Mouse (Mus musculus): ENCODE measurements around the gene Gimap7. TPM values are rescaled to one million over a fixed set of nuclear protein-coding genes. Genes with fewer than 3 reads are reported as not detected.

Gene Gimap7
- polyA plus RNA-seq, 1 experiment, result 5.0 TPM

DNA sequence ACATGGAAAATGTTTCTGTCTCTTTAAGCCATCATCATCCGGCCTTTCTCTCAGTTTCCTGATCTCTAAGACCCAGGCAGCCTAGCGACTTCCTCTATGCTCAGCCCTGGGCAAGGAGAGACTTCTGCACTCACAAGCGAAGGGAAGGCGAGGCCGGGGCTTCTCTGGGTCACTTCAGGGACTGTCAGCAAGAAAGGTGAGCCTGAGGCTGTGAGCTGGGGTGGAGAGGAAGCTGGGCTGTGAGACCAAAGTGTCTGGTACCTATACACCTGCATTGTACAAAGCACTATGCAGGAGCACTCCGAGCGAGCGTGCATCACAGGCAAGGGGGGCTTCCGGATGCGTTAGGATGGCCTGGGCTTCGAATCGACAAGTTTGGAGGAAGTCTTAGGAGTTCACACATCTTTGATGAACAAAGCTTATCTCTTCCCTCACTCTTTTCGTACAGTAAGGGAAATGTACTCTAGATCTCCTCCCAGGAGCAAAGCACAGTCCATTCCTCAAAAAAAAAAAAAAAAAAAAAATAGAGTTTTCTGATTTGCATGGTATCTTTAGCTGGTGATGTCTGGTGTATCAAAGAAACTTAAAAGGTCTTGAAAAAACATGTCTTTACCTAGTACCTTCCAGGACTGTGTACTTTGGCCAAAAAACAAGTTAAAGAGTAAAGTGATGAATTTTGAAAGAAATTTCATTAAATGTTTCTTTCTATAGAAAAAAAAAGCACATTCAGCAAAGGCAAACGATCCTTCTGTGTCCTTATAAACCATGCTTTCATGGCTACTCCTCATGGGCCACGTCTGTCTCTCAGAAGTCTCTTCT is 20.7 kb downstream of the Gimap7 start, which contains the start of gene Gimap1:
Gimap1 (plus strand) TSS at position 94 of the 819 bp plus-strand sequence.
- no peak for DNase-seq (ENCODE audit: low read depth, low spot score)
- WGBS, result 66% methylated on average over 15 of the region's 15 CpGs

DNA sequence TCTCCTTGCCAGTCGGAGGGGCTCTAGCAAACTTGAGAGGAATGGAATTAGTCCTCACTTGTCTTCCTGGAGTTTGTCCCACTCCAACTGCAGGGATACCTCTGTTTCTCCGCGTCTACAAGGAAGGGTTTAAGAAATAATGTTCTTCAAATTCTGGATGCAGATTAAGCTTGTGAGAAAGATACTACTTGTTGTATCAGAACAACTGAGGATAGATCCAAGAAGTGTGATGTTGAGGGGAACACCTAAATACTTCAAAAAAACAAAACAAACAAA is 21.3 kb downstream of the Gimap7 start:
- no peak for DNase-seq (ENCODE audit: low read depth, low spot score)
- WGBS, result 83% methylated on average over 3 of the region's 3 CpGs

DNA sequence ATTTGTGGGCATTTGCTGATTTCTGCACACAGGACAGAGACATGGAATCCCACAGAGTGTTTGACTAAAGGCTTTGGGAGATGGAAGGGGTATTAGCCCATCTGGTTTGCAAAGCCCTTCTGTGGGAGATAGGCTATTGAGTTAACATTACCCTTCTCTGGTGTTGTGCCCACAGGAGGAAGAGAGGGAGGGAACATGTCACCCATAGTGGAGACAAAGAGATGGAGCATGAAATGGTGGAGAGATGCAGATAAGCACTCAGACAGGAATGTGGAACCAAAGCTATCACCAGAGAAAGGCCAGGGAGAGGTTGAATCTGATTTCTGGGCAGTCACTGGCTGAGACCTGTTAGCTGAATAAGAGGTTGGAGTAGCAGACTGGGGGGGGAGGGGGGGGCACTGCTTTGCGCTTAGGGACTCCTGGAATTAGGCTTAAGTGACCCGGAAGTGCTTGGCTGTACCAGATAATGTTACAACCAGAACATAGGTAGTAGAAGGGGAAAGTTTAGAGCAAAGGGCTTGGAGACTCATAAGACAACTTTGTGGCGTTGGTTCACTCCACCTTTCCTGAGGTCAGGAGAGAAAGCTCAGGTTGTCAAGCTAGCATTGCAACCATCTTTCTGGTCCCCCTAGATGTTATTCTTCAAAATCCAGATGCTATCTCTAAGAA is 22.2 kb downstream of the Gimap7 start:
- whole genome bisulfite sequencing, result 65% methylated on average over 3 of the region's 3 CpGs
- no peak for DNase-seq (ENCODE audit: low read depth, low spot score)

DNA sequence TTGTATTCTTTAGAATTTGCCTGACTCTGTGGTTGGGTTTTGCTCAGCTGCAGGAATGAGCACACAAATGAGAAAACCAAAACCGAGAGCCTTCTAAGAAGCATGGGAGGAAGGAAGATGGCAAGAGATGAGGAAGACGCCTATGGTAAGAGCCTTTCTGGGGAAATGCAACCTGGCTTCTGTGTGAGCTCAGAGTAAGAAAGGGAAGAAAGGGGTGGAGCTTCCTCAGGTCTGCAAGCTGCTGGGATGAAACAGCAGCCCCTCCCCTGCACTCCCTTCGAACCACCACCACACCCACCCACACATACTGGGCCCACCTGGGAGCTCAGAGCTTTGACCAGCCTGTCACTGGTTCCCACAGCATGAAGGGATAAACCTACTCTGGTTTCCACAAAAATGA is 22.9 kb downstream of the Gimap7 start:
- no peak for DNase-seq (ENCODE audit: low read depth, low spot score)
- 18% methylated on average over 3 of the region's 3 CpGs for WGBS

DNA sequence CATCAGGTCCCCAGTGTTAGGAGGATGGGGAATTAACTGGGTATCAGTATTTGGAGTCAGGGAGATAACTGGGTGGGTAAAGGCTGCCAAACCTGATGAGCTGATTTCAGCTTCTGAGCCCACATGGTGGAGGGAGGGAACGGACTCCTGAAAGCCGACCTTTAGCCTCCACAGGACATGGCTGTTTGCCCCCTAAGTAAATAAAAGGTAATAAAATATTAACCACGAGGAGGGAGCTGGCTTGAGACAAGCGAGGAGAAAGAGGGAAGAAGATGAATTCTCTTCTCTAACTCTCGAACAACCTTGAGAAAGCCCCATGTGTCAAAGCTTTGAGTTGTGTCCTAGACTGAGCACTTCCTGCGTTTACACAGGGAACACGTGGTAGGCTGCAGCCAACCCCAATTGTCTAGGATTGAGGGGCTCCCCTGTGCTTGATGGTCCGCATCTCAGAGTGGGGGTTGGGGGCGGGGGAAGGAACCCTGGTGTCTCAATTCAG is 23.3 kb downstream of the Gimap7 start:
- no peak for DNase-seq (ENCODE audit: low read depth, low spot score)
- WGBS, result 10% methylated on average over 9 of the region's 9 CpGs

DNA sequence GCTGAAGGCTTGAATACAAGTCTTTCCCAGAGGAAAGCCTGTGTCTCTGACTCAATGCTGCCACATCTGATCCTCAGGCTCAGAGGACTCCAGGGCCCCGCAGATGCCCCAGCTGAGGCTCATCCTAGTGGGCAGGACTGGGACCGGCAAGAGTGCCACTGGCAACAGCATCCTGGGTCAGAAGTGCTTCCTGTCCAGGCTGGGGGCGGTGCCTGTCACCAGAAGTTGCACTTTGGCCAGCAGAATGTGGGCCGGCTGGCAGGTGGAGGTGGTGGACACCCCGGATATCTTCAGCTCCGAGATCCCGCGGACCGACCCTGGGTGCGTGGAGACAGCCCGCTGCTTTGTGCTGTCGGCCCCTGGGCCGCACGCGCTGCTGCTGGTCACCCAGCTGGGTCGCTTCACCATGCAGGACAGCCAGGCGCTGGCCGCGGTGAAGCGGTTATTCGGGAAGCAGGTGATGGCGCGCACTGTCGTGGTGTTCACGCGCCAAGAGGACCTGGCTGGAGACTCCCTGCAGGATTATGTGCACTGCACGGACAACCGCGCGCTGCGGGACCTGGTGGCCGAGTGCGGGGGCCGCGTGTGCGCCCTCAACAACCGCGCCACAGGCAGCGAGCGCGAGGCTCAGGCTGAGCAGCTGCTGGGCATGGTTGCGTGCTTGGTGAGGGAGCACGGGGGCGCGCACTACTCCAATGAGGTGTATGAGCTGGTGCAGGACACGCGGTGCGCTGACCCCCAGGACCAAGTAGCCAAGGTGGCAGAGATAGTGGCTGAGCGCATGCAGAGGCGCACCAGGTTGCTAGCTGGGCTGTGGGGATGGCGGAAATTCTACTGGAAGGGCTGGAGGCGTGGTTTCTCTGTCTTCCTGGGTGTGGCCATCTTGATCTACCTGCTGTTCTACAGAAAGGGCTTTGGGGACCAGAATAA is 24.3 kb downstream of the Gimap7 start:
- no peak for DNase-seq (ENCODE audit: low read depth, low spot score)
- 10% methylated on average over 52 of the region's 52 CpGs for WGBS

DNA sequence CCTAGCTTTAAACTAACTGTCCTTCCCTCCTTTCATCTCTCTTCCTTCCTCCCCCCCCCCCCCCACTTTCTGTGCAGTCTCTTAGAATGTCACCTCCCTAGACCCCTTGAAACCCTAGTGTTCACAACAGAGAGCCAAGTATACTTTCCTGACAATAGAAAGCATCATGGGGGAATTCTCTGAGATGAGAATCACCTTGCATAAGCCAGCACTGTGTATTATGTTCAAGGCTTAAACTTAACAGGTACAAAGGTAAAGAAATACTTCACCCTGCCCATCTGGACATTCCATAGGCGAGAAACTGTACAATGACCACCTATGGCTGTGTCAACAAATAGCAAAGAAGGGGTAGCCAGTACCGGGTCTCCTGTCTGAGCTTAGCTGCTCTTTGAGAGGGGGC is 27.1 kb downstream of the Gimap7 start:
- no peak for DNase-seq (ENCODE audit: low read depth, low spot score)
- 52% methylated on average over 2 of the region's 2 CpGs for WGBS

DNA sequence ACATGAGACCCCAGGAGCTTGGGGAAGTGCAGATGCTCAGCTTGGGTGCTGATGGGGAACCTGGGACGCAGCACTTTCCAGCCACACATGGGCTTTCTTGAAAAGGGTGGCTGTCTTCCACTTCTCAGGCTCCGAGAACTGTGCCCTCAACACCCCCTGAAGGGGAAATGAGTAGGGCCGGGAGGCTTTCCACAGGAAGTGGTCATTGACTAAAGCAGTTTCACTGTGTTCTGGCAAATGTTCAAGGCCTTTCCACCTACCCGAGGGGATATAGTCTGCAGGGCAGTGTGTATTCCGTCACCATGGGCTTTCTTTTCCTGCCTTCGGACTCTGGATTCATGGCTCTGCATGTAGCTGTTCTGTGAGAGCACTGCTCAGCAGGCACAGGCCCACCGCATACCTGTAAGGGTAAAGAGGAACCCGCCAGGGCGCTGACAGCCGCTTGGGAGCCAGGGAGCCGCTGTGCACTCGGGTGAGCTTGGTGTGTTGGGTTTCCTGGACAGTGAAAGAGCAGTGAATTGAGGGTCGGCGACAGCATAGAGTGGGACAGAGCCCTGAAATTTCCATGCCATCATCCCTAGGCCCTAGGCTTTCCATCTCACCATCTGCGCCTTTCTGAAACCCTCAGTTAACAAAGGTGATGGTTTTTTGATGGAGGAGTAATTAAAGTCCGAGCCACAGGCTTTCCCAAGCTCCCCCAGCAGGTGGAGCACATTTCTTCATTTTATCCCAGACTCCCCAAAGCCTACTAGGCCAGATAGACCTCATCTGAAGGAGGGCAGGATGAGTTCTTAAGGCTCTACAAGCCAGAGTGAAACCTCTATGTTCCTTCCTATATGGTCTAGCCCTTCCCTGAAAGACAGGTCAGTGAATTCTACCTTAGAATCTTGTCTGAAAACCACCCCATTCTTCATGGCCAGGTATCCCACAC is 27.8 kb downstream of the Gimap7 start, which contains the start of gene Gimap5:
Gimap5 (plus strand) TSS at position 239 of the 931 bp plus-strand sequence.
- DNase-seq (ENCODE audit: low read depth, low spot score), result no peak
- WGBS, result 53% methylated on average over 16 of the region's 16 CpGs

DNA sequence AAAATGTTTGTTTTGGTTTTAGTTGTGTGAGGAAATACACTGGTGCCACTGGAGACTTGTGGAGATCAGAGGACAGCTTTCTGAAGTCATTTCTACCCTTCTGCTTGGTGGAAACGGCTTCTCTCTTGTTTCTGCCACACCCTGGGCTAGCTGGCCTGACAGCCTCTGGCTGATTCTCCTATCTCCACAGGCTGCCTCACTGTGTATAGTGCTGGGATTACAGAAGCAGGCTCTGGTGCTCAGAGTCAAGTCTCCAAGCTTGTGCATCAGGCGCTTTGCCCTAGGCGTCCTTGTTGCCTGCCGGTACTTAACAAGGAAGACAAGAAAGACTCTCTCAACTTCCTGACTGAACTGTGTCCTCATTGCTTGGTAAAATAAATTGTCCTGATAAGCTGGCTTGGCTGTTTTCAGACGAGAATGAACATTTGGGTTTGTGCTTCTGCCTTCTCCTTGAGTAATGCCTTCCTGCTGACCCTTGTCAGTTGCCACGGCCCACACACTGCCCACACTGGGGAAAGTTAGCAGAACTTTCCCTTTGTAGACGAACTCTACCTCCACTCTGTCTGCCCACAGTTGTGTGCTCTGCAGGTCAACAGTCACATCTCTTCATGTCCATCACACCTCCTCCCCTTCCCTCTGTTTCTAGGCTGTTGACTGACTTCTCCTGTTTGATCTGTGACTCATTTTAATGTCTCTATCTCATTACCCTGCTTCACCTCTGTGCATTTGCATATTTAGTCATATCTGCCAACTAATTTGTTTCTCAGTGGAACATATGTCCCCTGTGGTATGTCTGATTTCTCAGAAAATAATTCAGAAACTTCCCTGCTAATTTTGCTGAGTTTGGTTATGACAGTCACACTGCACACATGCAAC is 28.9 kb downstream of the Gimap7 start:
- no peak for DNase-seq (ENCODE audit: low read depth, low spot score)
- 17% methylated on average over 7 of the region's 7 CpGs for WGBS

DNA sequence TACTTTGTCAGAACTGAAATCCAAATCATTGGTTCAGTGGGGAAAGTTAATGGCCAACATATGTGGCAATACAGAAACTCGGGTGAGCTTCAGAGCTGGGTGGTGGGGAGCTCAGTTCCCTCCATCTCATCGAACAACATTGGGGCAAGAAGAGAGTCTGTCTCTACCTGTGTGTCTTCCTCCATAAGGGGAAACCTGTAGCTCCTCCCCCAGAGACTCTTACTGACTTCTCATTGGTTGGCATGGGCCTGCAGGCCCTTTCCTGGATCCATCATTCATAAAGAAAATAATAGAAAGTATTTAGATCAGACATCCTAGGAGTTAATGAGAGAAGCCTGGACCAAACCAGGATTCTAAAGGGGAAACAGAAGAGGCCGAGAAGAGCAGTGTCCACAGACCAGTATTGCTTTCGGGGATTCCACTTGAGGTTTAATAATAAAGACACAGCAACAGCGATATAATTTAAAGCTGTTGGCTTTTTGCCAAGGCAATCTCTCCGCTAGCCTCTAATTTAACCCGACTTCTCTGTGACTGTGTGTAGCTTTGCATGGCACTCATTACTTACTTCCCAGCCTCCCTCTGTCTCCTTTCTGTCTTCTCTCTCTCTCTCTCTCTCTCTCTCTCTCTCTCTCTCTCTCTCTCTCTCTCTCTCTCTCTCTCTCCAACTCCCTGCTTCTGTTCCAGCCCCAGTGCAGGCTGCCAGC is 45.3 kb downstream of the Gimap7 start:
- DNase-seq (ENCODE audit: low read depth, low spot score), result no peak
- WGBS, result 48% methylated on average over 7 of the region's 7 CpGs

DNA sequence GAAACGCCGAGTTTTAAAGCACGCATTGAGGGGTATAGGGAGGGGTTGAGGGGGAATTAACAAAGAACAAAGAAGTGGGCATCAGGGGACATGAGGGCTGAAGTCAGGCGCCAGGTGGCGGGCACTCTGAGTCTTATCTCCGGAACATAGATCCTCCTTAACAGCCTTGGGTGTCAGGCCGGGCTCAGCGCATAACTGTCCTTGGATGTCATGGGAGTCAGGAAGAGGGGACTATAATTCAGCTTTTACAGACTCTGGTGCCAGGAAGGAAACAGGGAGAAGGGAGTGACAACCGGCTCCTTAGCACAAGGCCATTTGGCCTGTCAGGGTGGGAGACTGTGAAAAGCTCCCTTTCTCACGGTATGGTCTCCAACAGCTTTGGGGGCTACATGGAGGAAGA is 46.1 kb downstream of the Gimap7 start:
- WGBS, result 96% methylated on average over 10 of the region's 10 CpGs
- no peak for DNase-seq (ENCODE audit: low read depth, low spot score)

DNA sequence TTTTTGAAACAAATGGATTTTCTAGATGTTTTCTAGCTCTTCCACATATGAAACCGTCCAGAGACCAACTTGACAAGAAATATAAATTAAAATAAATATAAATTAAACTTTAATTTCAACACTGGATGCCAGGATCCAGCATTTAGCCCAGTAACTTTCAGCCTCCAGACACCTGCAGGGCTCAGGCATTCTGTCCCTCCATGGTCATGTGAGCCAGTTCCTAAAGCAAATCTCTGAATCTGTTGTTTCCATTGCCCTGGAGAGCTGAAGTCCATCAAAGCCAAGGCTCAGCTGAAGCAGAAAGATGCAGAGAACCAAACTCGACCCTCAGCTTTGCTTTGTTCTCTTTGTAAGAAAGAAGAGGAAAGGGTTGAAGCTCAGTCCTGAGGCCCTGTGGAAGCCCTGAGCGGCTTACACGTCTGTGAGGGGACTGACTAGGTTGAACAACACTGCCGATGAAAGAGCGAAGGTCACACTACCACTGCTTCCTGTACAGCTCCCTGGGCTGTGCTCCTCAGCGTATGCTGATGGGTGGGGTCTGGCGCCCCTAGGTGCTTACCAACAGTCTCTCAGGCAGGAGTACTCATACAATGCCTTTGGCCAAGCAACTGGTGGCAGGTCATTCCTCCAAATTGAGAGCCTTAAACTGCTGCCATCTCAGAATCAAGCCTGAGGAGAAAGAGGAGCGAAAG is 49.9 kb downstream of the Gimap7 start:
- WGBS, result 45% methylated on average over 9 of the region's 9 CpGs
- no peak for DNase-seq (ENCODE audit: low read depth, low spot score)

DNA sequence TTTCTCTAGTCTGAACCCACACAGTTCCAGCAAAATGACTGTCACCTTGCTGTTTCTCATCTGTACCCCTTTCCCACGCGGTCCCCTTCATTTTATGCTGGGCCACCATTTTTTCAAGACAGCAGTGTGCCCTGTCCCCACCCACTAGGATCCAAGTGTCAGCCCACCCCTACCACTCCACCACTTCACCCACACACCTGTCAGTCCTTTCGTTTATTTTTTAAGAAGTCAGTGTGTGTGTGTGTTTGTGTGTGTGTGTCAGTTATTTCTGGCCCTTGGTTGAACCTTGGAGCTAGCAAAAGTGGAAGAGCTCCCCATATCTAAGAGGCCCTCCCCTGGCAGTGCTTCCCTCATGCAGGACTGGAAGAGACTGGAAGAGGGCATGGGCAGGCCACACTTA is 50.5 kb downstream of the Gimap7 start:
- WGBS, result 76% methylated on average over 3 of the region's 3 CpGs

DNA sequence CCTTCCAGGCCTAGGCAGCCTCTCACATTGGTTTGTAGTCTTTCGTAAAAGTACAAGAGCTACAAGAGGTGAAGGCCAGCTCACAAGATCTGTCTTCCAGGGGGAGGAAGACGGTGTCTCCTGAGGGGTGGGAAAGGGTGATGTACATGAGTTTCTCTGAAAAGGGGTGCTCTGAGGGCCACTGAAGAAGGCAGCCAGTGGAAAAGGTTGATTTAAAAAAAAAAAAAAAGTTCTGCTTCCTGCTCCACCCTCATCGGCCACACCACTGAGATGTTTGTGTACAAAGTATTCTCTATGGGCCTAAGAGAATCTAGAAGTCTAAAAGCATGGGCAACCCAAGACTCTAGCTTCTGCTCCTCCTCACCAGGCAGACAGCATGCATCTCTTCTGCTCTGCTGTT is 52.3 kb downstream of the Gimap7 start, which contains the start of gene Gimap3:
Gimap3 (minus strand) TSS at position 156 of the 400 bp plus-strand sequence.
- 65% methylated on average over 3 of the region's 3 CpGs for WGBS
- DNase-seq (ENCODE audit: low read depth, low spot score), result no peak

More for the DNA sequence above, 50.5 kb downstream of the Gimap7 start:
- no peak for DNase-seq (ENCODE audit: low read depth, low spot score)

DNA sequence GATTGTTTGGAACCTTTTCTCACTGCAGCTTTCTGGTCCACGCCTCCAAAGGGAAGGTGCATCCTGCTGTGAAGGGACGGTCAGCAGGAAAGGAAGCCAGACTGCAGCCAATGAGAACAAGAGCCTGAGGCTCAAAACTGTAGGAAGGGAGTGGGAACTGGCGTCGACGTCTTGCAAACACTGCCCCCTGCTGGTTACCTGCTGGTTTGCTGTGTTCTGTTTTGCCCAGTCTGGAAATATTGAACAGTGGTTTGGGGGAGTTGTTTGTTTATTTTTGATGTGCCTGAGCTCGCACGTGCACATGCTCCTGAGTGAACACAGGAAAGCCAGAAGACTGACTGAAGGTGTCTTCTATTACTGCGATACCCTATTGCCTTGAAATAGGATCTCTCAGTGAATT is 53.6 kb downstream of the Gimap7 start:
- 7% methylated on average over 8 of the region's 8 CpGs for WGBS
- peak; percentile 57 for DNase-seq (ENCODE audit: low read depth, low spot score)

Data from large intestine, adult 2 months (tissue).